Mouse (Mus musculus): ENCODE measurements around the gene Wars2. TPM values are rescaled to one million over a fixed set of nuclear protein-coding genes. Genes with fewer than 3 reads are reported as not detected.
A peak's percentile ranks its signal among the peaks of the same experiment; 100 is the strongest.

Gene Wars2
- total RNA-seq, 2 experiments from 2014 or later, result 9.1 to 10.1 TPM

DNA sequence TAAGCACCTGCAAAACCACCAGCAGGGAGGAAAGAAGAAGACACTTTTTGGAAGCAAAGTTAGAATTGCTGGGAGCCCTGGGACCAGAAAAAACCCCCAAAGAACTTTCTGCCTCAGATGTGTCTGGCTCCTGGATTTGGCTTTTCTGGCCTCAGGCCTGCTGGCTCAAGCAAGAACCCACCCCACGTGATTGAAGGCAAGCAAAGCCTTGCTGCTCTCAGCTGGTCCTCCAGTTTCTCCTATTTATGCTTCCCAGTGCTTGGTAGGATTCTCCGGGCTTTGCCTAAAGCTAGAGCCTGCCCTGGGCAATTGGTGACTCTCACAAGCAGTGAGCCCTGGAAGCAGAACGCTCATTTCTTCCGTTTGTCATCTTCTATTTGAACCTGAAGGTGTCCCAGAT, 106.7 kb downstream of the Wars2 start:
- no peak for DNase-seq (ENCODE audit: low spot score in 2 of 2)

GRCm38 (mm10) chr3:99247996-99248801, 107.3 kb downstream of the Wars2 start:
- no peak for DNase-seq (ENCODE audit: low spot score in 2 of 2)

GRCm38 (mm10) chr3:99248831-99249550, 108.1 kb downstream of the Wars2 start:
- no peak for DNase-seq (ENCODE audit: low spot score in 2 of 2)

GRCm38 (mm10) chr3:99249551-99249870, 108.6 kb downstream of the Wars2 start:
- no peak for DNase-seq (ENCODE audit: low spot score in 2 of 2)

DNA sequence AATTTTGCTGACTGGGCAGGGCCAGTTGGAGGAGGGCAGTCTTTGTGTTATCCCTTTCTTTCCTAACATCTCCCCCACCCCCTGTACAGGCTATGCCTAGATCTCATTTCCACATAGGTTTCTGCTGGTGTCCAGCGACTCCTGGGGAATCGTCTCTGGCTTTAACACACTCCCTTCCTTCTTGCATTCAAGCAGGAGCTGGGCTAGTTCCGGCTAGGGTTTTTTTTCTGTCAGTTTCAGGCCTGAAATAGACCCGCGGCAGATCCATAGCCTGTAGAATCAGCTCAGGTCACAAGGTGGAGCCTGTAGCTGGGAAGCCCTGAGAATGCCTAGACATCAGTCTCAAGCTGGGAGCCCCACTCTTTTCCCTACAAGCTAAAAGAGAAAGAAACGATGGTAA, 109.0 kb downstream of the Wars2 start:
- DNase-seq (ENCODE audit: low spot score in 2 of 2), result no peak

- no peak for DNase-seq (ENCODE audit: low spot score in 2 of 2)
Observed at GRCm38 (mm10) chr3:99251271-99252165, 110.7 kb downstream of the Wars2 start.

DNA sequence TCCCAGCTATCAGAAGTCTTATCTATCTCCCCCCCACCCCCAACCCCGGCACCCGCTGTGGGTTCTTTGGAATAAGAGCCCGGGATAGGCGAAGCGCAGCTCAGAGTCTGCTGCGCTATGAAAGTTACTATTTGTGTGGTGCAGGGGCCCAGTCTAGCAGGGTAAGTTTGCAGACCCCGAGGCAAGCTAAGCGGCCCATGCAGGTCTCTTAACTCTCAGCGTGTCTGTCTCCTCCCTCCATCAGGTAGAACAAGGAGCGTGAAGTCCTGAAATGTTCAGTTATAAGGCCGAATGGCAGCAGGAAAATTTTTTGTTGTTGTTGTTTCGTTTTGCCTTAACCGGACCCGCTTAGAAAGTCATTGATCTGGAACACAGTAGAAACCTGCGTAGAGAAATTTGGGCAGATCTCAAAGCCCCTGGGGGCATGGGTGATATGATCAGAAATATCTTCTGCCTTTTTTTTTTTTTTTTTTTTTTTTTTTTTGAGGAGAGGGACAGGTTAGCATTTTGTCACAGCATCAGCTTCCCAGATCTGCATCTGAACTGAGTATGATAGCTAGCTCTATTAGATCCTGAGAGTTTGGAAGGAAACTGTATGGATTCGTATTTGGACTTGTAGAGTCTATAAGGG, 111.7 kb downstream of the Wars2 start:
- no peak for DNase-seq (ENCODE audit: low spot score in 2 of 2)

DNA sequence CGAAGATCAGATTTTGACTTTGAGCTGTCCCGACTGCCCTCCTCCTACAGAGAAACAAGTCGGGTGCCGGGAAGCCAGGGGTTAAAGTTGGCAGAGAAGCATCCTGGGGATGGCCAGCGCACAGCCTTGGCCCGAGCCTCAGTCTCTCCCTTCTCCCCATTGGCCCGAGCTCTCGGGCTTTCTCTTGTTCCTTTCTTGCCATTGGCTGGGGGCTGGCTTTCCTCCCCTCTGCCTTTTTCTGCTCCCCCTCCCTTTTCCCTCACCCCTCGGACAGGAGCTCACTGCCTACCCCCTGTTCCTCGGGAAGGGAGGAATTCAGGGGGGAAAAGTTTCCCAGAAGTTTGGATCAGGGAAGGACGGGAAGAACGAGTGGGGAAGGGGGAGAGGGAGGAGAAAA, 112.2 kb downstream of the Wars2 start:
- DNase-seq (ENCODE audit: low spot score in 2 of 2), result no peak

GRCm38 (mm10) chr3:99253497-99254451, 112.9 kb downstream of the Wars2 start:
- DNase-seq (ENCODE audit: low spot score in 2 of 2), result peak in 1 of 2 experiments; percentile 38

DNA sequence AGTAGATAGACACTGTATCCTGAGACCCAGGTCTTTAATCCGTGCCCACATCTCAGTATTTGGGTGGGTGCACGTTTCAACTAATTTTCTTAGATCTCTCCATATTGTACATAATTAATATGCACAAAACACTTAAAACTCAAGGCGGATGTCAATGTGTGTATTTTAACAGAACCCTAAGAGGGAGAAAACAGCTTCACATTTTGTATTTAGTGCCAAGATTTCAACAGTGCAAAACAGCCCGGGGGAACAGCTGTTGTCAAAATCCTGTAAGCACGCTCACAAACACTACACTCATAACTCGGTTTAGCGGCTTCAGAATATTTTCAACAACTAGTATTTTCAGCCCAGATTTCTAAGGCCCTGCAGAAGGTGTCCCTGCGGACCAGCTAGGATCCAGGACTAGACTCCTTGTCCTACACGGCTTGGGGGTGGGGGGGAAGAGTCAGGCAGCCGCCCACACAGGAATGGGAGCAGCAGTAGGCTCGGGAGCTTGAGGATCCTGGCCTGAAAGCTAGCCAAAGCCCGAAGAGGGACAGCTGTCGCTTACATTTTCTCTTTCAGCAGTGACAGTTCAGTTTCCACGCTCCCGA, 113.8 kb downstream of the Wars2 start:
- DNase-seq (ENCODE audit: low spot score in 2 of 2), result no peak

GRCm38 (mm10) chr3:99255411-99256365, 114.8 kb downstream of the Wars2 start:
- DNase-seq (ENCODE audit: low spot score in 2 of 2), result no peak

DNA sequence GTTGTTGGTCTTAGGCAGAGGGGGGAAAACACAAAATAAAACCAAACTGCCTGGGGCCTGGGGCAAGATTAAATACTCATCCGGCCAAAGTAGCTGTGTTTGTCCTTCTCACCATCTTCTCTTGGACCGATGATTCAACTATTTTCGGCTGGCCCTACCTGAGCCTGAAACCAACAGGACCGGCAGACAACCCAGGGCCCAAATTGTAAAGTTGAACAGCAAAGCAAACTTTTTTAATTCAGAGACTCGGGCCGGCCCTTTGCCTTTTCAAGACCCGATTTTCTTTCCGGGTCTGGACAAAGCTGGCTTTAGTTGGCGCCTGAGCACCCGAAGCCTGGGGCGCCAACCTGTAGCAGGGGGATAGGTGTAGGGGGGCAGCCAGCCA, 115.5 kb downstream of the Wars2 start:
- no peak for DNase-seq (ENCODE audit: low spot score in 2 of 2)

GRCm38 (mm10) chr3:99256766-99257165, 115.9 kb downstream of the Wars2 start:
- no peak for DNase-seq (ENCODE audit: low spot score in 2 of 2)

- DNase-seq (ENCODE audit: low spot score in 2 of 2), result no peak
Observed at GRCm38 (mm10) chr3:99257586-99258577, 117.0 kb downstream of the Wars2 start.

GRCm38 (mm10) chr3:99259741-99260270, 118.9 kb downstream of the Wars2 start:
- DNase-seq (ENCODE audit: low spot score in 2 of 2), result no peak

DNA sequence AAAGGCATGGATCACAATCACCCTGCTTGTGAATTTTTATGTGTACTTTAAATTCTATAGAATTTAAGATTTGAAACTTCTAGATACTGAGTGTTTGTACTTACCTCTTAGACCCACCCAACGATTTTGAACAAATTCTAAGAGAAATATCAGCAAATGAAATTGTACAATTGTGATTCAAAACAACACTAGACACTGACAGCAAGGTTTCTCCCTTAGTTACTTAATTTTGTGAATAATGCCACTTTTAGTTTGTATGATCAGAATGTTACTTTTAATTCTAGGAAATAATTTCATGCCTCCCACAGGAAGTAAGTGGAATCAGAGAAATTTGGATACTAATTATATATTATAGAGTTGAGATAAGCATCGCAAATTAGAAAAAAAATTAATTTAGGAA, 119.5 kb downstream of the Wars2 start:
- no peak for DNase-seq (ENCODE audit: low spot score in 2 of 2)

- DNase-seq (ENCODE audit: low spot score in 2 of 2), result no peak
Observed at GRCm38 (mm10) chr3:99261371-99261791, 120.5 kb downstream of the Wars2 start.
